Mouse (Mus musculus): ENCODE data around the gene Sectm1b.
"Not testable (repeated sequence)": the region's sequence is repeated elsewhere in the genome, so short reads cannot be mapped to it uniquely, and the experiment has no call there.

- not testable (repeated sequence) for TF ChIP-seq POLR2A (IDR thresholded peaks at IDR 0.05; ENCODE audit: borderline replicate concordance, insufficient read depth, low read length); CTCF (IDR thresholded peaks at IDR 0.05; ENCODE audit: borderline replicate concordance, insufficient read depth, low read depth, low read length)
Measured at GRCm38 (mm10) chr11:121069662-121070061, 6.3 kb upstream of the Sectm1b start.

Measured in cerebellum, adult 2 months (tissue).